Mouse (Mus musculus): ENCODE data around the gene Ifrd1.
"Not testable (repeated sequence)": the region's sequence is repeated elsewhere in the genome, so short reads cannot be mapped to it uniquely, and the experiment has no call there.

- not testable (repeated sequence) for TF ChIP-seq CTCF (IDR thresholded peaks at IDR 0.05; ENCODE audit: low read depth, low read length); GATA1 (IDR thresholded peaks at IDR 0.05; ENCODE audit: borderline replicate concordance, low read length); TAL1 (conservative IDR thresholded peaks at IDR 0.05; ENCODE audit: low read depth, low read length)
Measured at GRCm38 (mm10) chr12:40175171-40175570, 73.1 kb downstream of the Ifrd1 start.

Data from G1E (cell line).